8 mouse cellular contexts compared by ENCODE assay signal in the genomic region with DNA sequence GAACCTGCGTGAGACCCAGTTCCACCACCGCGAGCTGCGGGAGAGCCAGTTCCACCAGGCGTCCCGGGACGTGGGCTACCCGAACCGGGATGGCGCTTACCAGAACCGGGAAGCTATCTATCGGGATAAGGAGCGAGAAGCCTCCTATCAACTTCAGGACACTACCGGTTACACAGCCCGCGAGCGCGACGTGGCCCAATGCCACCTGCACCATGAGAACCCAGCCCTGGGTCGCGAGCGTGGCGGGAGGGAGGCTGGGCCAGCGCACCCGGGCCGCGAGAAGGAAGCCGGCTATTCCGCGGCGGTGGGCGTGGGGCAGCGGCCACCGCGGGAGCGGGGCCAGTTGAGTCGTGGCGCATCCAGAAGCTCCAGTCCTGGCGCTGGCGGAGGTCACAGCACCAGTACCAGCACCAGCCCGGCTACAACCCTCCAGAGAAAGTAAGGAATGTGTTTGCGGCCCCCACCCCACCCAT. TPM values are rescaled to one million over a fixed set of nuclear protein-coding genes. Genes with fewer than 3 reads are reported as not detected.
A peak's percentile ranks its signal among the peaks of the same experiment; 100 is the strongest.
DNase-seq lines count a peak whose midpoint lies in the region; ATAC-seq and TF ChIP-seq lines count a peak whose summit lies in the region.

No protein-coding gene starts in this region.

- no peaks in the 10 kb centered on the region for H3K27me3 ChIP-seq in forebrain, postnatal 0 days (ENCODE audit: insufficient read depth, low read length)
- peaks cover 50% of the 10 kb centered on the region for H3K27me3 ChIP-seq in limb, embryonic 11.5 days (ENCODE audit: control insufficient read depth, insufficient read depth, low read length)

- no peaks in the 10 kb centered on the region for H3K9me3 ChIP-seq in forebrain, postnatal 0 days (ENCODE audit: low read length)
- H3K9me3 ChIP-seq in limb, embryonic 11.5 days (ENCODE audit: control insufficient read depth, low read length): no peaks in the 10 kb centered on the region

- no peak overlapping the region for H3K27ac ChIP-seq in forebrain, postnatal 0 days (ENCODE audit: low read depth, low read length)
- no peak overlapping the region for H3K27ac ChIP-seq in limb, embryonic 11.5 days (replicated peaks; ENCODE audit: low read depth, low read length)

- no peaks in the 10 kb centered on the region for H3K4me1 ChIP-seq in forebrain, postnatal 0 days (ENCODE audit: insufficient read depth)
- no peaks in the 10 kb centered on the region for H3K4me1 ChIP-seq in limb, embryonic 11.5 days (ENCODE audit: control insufficient read depth, insufficient read depth, low read length)

- H3K4me2 ChIP-seq in forebrain, postnatal 0 days (ENCODE audit: low read depth): peak overlapping the region; percentile 65
- peak overlapping the region; percentile 83 for H3K4me2 ChIP-seq in limb, embryonic 11.5 days (ENCODE audit: low read depth, severe bottlenecking)

- ATAC-seq in forebrain, postnatal 0 days: no peak; the same call in 1 of the 2 replicates
- peak; percentile 11; the same call in 1 of the 2 replicates for ATAC-seq in limb, embryonic 11.5 days (ENCODE audit: insufficient number of reproducible peaks, low FRiP score, low TSS enrichment, low read depth)

- TF ChIP-seq CTCF in forebrain, postnatal 0 days (IDR thresholded peaks at IDR 0.05; ENCODE audit: low read depth): no peak

- peak overlapping the region; percentile 59 for H3K4me3 ChIP-seq in forebrain, postnatal 0 days (ENCODE audit: low read depth, low read length)
- H3K4me3 ChIP-seq in limb, embryonic 11.5 days (ENCODE audit: low read depth, low read length): peak overlapping the region; percentile 51

- peak overlapping the region; percentile 60 for H3K9ac ChIP-seq in forebrain, postnatal 0 days
- peak overlapping the region; percentile 52 for H3K9ac ChIP-seq in limb, embryonic 11.5 days (ENCODE audit: low read length)

- WGBS in forebrain, postnatal 0 days: 18% methylated on average over 42 of the region's 42 CpGs
- WGBS in limb, embryonic 11.5 days: 17% methylated on average over 35 of the region's 42 CpGs

- H3K36me3 ChIP-seq in forebrain, postnatal 0 days (ENCODE audit: insufficient read depth): no peaks in the 10 kb centered on the region
- no peaks in the 10 kb centered on the region for H3K36me3 ChIP-seq in limb, embryonic 11.5 days (ENCODE audit: control insufficient read depth, insufficient read depth, low read length)

- DNase-seq in ovary, postnatal 36 days (ENCODE audit: low spot score): peak; percentile 15
- DNase-seq in ovary, adult 18-20 months (ENCODE audit: low spot score): no peak
- peak; percentile 60 for DNase-seq in cerebellum, adult 9-11 months
- no peak for DNase-seq in forebrain, postnatal 0 days
- DNase-seq in limb, embryonic 11.5 days (ENCODE audit: low spot score): peak; percentile 26
- peak; percentile 17 for DNase-seq in neural tube, embryonic 10.5 days (ENCODE audit: extremely low spot score, low spot score)
- DNase-seq in T-cell, adult 2 months (ENCODE audit: low spot score): no peak
- no peak for DNase-seq in urinary bladder, postnatal 10 days (ENCODE audit: low spot score)

RNA-seq across cellular contexts. Expression of a gene that starts 0.7 kb away (rescaled TPM):
- total RNA-seq in forebrain, postnatal 0 days (2014; rRNA removed): 15.9 and 23.2 TPM in 2 replicates
- polyA plus RNA-seq in forebrain, postnatal 0 days (2015; fragmentation: Nextera tagmentation; extraction: Ambion mirVana): 6.8 and 7.5 TPM in 2 replicates
- polyA plus RNA-seq in limb, embryonic 11.5 days (2014; fragmentation: Nextera tagmentation; extraction: Ambion mirVana): 1.1 and 1.5 TPM in 2 replicates

Comparison
In these comparisons a context has a peak if more than half of its experiments do, and no peak if none do; other contexts are left out.
1. DNase-seq: peak in ovary, postnatal 36 days (single experiment), cerebellum, adult 9-11 months (single experiment), limb, embryonic 11.5 days (single experiment) and neural tube, embryonic 10.5 days (single experiment); none in ovary, adult 18-20 months (single experiment), forebrain, postnatal 0 days (single experiment), T-cell, adult 2 months (single experiment) and urinary bladder, postnatal 10 days (single experiment).